Mouse (Mus musculus) lung, postnatal 25 days (tissue): Measurements from ENCODE around the gene Il17re.

Experiments
- DNase-seq: peaks from one replicate; pipeline ENCODE4 v3.0.0; 2022; ENCODE audit warnings: low spot score

Gene Il17re

DNA sequence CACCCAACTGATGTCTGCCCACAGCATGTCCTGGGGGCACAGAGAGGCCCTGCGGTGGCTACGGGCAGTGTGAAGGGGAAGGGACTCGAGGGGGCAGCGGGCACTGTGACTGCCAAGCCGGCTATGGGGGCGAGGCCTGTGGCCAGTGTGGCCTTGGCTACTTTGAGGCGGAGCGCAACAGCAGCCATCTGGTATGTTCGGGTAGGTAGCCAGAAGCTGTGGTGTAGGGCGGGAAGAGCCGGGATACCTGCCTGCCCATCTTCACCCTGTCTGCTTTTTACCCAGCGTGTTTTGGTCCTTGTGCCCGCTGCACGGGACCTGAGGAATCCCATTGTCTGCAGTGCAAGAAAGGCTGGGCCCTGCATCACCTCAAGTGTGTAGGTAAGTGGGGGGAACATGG, 31.1 kb downstream of the Il17re start:
- no peak for DNase-seq

DNA sequence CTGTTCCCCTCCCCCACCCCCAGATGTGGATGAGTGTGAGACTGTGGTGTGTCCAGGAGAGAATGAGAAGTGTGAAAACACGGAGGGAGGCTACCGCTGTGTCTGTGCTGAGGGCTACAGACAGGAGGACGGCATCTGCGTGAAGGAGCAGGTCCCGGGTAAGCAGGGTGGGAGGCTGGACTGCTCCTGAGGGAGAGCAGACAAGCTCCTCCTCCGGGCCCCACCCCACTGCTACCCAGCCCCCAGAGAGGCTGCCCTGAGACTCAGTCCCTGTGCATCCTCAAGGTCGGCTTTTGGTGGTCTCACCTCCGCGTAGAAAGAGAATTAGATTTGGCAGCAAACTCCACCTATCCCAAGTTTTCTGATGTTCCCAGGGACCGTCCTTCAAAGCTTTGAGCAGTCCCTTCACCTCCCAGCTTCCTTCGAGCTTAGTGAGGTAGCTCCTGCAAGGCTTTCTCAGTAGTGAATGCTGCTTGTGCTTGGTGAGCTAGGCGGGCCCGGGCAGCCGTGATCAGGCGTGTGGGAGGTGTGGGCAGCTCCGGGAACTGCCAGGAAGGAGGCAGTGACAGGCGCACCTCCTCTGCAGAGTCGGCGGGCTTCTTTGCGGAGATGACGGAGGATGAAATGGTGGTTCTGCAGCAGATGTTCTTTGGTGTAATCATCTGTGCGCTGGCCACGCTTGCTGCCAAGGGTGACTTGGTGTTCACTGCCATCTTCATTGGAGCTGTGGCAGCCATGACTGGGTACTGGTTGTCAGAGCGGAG, 34.0 kb downstream of the Il17re start:
- DNase-seq: no peak

DNA sequence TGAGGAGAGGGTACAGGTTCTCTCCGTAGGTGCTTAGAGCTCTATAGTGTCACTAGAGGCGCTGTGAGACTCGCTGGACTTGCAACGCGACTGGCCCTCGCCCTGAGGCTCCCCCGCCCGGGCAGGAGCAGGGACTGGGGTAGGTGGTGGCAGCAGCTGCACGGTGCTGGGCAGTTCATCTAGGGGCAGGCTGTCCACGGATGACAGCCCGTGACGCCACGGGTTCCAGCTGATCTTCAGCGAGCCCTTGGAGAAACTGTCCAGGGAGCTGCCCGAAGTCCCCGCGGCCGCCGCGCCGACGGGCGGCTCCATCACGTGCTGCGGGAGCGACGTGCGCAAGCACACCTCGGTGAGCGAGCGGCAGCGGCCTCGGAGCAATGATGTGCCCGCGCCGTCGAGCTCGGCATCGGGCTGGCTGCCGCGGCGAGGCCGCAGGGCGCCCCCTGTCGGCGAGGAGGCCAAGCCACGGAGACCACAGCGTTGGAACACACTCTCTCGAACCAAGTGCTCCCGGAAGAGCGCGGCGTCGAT, 36.0 kb downstream of the Il17re start:
- DNase-seq: peak; percentile 82

DNA sequence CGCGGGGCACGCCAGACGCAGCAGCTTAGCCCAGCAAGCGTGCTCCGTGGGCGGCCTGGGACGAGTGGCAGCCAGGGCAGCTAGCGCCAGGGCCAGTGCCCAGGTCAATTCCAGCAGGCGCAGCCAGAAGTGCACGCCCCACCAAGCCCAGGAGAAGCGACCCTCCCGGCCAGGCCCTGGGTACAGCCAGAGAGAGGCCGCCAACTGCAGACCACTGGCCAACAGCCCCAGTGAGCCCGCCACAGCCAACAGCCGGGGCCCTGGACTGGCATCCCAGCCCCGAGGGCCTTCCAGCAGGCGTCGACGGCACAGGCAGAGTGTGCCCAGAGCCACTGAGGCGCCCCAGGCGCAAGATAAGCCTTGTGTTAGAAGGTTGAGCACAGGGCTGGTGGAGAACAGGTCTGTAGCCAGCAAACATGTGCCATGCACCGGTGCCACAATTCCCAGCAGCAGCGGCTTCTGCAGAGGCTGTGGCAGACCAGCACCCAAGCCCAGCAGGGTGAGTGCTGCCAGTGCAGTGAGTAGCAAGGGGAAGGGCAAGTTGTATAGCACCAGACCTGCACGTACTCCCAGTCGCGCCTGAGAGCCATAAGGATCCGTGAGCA, 36.9 kb downstream of the Il17re start:
- DNase-seq: no peak

DNA sequence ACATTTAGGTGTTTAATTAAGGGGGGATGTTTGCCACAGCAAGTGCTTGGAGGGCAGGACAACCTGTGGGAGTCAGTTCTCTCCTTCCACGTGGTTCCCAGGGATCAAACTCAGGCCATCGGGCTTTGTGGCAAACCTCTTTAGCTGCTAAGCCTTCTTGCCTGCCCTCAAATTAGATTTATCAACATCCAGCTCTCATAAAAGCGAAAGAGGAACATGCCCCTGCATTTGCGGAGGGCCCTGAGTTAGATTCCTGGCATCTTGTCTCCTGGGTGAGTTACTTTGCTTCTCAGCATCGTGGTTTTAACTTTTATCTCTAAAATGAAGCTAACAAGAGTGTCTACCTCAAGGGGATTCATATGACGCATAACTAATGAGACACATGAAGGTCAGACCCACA, 41.1 kb downstream of the Il17re start:
- DNase-seq: no peak

DNA sequence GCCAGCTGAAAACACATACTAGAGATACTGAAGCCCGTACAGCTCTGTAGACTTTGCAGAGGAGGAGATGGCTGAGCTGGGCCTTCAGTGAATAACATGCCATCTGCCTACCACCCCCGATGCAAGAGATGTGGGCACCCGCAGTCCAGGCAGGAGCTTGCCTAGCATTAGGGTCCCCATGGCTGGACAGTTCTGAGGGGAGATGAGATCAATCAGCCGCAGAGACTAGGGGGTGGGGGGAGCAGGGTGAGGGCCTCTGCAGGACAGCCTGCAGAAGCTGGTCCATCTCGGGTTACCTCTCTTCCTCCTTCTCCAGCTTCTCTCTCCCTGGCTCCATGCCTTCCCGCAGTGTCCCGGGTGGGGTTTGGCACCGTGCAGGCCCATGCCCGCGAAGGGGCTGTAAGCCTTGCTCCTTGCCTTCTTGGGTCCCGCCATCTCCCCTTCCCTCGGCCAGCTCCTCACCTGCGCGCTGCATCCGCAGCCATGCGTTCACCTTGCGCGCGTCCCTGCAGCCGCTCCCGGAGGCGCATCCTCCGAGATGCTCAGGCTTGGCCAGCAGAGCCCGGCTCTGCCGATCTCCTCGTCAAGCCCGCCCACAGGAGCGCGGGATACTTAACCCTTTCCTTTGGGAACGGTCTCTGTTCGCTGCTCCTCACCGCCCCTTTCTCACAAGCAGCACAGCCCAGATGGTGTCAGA, 43.3 kb downstream of the Il17re start, which contains the start of gene Prrt3:
Prrt3 (minus strand) TSS at position 544 of the 697 bp plus-strand sequence.
- DNase-seq: no peak

DNA sequence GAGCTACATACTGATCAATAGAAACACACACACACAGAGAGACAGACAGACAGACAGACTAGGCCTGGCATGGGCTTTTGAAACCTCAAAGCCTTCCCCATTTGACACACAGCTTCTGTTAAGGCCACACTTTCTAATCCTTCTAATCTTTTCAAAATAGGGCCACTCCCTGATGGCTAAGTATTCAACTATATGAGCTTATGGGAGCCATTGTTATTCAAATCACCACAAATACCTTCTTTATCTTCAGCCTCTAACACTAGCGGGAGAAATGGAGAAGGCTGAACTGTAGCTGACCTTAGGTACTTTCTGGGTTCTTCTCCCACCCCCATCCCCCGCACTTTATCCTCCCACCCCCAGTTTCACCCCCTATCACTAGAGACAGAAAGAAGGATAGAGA, 44.5 kb downstream of the Il17re start:
- DNase-seq: no peak

DNA sequence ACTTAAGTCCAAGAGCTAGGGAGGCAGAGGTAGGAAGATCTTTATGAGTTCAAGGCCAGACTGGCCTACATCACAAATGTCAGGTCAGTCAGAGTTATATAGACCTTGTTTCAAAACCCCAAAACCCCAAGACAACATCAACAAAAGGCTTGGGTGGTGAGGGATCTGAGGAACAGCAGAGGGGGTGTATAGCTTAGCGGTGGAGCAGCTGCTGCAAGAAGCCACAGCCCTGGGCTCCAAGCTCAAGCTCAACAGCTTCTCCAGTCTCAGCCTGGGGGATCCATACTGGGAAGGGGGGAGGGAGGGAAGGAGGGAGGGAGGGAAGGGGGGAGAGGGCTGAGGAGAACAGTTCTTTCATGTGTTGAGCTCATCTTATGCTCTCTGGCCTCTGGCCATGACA, 47.4 kb downstream of the Il17re start:
- no peak for DNase-seq

DNA sequence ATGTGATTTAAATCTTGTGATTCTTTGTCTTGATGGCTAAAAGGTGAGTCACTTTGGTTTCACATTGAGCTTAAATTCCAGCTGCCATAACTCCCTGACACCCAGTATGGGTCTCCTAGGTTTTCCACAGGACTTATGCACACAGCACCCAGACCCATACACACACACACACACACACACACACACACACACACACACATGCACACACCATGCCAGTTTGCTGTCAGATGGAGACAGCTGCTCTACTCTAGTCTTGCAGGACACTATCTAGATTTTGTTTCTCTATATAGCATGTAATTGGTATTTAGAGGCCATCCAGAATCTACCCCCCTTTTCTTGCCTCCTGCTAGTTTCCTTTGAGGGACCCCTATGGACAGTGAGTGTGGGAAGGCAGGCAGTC, 48.8 kb downstream of the Il17re start:
- no peak for DNase-seq

DNA sequence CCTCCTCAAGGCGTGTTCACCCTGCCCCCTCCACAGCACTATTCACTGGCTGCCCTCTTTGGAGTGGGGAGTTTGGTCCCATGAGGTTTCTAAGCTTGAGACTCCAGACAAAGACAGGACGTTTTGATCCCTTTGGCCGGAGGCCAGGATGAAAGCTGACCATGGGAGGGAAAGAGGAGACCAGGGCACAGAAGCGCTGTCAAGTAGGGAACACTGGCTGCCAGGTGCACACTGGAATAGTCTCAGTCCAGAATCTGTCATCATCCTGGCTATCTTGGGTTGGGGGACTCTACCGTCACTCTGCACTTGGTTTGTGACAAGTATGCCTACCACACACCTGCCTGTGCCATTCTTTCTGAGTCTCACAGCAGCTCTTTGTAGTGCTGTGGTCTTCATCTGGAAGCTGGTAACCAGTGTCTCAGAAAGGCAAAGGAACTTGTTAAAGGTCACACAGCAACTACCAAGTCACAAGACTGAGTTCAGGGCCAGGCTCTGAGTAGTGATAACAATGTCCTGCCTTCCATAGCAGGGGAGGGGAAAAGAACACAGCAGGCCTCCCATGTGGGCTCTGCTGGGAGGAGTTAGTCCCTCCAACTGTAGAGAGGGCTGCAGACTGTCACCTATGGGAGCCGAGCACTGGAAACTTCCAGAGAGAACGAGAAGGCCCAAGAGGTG, 50.1 kb downstream of the Il17re start:
- no peak for DNase-seq

DNA sequence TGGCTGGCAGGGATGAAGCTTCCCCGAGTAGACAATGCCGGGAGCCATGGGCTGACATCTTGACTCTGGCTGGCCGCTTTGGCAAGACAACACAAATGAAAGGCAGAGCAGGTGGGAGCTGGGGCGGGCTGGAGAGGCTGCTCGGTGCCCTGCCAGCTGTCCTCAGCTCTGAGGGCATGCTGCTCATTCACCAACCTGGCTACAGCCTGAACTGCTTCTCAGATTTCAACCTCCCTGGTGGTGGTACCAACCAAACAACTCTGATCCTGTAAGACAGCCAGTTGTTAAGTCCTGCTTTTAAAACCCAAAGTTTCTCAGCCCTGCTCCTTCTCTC, 50.6 kb downstream of the Il17re start:
- no peak for DNase-seq

DNA sequence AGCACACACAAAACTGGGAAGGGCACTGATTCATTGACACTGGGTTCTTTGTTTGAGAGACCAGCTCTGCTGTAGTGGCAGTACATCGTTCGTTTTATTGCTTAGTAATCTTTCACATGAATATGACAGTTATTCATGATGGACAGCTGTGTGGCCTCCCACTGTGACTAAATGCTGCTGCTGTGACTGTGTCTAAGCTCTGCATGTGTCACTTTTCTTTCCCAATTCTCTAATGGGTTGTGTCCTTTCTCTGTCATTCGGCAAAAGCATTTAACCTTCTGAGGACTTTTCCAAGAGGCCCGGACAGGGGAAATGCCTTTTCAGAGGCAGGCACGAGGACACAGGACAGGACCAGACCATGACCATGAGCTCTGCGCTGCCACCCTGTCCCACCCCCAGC, 55.7 kb downstream of the Il17re start:
- no peak for DNase-seq

DNA sequence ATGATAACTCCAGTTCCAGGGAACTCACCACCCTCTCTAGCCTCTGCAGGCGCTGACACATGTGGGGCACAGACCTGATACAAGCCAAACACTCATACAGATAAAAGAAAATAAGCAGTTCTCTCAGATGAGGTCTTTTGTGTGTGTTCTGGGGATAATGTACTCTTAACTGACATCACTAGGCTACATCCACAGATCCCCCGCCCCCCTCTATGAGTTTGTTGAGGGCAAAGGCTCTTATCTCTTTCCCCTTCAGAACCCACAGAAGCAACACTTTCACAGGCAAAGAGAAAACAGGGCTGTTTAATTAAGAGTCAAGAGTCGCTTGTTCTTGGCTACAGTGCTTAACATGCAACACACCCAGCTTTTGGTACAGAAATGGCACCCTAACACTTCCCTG, 56.3 kb downstream of the Il17re start:
- DNase-seq: no peak

DNA sequence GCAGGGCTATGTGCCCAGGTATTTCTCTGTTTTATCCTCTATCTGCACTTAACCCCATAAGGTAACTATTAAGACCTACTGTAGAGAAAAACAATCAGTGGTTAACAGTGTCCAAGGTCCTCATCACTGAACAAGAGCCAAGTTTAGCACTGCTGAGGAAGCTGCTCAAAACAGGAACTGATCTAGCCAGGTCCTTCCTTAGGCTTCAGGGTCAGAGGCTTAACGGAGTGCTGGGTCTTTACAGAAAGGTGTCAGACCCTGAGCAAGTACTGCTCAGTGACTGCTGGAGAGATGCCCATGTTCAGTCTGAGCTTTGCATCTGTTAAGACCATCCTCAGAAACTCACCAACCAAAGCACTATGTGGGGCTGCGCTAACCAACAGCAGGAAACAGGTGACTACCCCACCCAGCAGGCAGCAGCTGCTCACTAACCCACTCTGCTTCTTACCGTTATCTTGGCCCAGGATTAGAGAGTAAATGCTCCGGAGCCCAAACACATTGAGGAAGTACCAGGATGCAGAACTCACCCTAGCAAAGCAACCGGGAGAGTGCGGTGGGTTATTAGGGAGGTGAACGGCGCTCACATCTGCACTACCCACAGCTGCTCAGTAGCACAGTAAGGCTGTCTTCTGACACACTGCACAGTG, 59.3 kb downstream of the Il17re start:
- DNase-seq: no peak
